Mouse (Mus musculus) ES-Bruce4 (cell line): ENCODE measurements at regions not wholly inside any gene's neighbourhood (a gene's known extent, or its start where the extent isn't known, plus 50 kb on each side); places are given as distances from the start of the nearest gene placed in this dataset.

Experiments used
- CTCF ChIP-seq: IDR thresholded peaks from one replicate; pipeline ENCODE4 v1.8.1; 2011; ENCODE audit warnings: low read depth, low read length
- POLR2A ChIP-seq: IDR thresholded peaks from one replicate; pipeline ENCODE4 v1.8.1; 2011; ENCODE audit warnings: low read length; ENCODE audit not compliant: insufficient read depth

DNA sequence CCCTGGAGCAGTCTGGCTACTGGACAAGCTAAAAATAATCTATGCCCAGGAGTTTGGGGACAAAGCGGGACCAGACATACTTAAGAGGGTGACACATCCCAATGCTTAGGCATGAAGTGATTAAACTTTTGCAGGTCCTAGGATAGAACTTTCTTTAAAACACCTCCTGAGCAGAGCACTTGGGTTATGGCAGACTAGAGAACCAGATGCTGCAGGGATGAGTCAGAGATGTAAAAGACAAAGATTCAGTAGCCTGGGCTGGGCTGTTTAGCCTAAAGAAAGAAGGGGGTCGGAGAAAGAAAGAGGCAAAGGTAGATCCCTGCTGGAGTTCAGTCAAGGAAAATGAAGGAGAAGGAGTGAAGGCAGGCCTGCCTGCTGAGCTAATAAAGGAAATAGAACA lies 249.0 kb downstream of the Pax3 start:
- TF ChIP-seq CTCF (no peak), POLR2A (no peak)
